Mouse (Mus musculus) CH12F3 (cell line): ENCODE results near the gene Izumo1r.

Experiments used
- in situ Hi-C: fragments of 300-500 bp; cut with MboI; formaldehyde crosslinking; loops from 2 replicates; pipeline ENCODE4 v1.14.3; 2020; ENCODE audit warnings: low sequenced_read_pairs

The Izumo1r gene

DNA sequence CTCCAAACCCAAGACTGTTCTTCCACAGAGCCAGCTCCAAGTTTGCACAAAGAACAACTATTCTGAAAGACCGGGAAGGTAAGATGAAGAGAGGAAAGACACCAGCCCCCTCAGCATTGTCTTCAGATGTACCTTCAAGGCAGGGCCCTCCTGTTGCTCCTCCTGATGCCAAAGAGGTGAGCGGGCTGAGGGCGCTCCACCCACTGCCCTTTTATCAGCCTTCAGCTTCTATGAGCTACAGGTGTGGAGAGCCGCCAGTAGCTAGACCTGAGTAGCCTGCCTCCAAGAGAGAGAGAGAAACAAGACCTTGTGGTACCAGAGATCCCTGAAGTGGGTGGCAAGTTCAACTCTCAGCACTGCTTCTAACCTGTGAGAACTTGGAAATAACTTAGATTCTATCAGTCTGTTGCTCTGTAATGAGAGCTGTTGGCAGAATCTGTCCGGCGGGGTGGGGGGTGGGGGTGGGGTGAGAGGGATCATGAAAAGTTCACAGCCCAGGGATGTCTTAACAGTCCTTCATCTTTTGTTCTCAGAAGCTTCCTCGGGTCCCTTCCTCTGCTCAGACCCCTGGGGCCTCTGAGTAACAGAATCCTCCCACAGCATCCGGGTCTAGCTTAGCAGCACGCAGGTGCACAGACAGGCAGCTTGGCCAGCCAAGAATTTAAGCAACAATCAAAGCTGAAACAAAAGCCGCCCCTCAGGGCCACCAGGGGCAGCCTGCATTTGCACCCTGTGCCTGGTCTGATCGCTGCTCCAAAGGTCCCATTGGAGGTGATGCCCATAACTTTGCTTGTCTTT lies at the start of gene Izumo1r:
TSS of gene Izumo1r (minus strand) at position 369 of the 798 bp plus-strand sequence.
- in situ Hi-C loops, result no loop called here

DNA sequence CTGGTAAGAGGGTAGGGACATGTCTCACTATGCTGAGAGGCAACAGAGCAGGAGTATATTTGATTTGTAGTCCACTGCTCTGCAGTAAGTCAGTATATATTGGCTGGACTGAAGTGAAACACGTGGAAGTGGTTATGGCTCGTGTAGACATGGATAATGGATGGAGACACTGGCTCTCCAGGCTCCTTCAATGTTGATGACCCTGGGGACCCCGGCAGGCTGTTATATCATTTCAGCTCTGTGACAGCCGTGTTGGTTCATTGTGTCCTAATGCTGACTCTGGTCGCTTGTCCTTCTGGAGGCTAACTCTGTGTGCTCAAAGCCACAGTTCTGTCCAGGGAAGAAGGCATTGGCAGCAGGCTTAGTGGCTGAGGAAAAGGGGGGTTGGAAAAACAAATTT lies 47.3 kb upstream of the Izumo1r start:
- in situ Hi-C loops, result no loop called here

DNA sequence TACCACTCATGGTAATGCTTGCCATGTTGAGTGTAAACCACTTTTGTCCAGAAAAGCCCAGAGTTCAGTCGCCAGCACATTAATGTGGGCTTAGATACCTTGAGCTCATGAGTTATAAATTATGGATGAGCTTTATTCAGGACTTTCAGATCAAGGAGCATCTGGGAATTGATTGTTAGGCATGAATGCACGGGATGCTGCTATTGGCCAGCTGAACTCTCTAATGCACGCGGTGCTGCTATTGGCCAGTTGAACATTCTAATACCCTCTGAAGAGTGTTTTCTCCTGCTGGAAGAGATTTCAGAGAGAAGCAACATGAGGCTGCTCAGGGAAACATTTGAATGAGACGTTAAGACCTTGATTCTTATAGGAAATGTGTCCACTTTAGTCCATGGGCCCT lies 45.1 kb upstream of the Izumo1r start:
- in situ Hi-C loops, result no loop called here

DNA sequence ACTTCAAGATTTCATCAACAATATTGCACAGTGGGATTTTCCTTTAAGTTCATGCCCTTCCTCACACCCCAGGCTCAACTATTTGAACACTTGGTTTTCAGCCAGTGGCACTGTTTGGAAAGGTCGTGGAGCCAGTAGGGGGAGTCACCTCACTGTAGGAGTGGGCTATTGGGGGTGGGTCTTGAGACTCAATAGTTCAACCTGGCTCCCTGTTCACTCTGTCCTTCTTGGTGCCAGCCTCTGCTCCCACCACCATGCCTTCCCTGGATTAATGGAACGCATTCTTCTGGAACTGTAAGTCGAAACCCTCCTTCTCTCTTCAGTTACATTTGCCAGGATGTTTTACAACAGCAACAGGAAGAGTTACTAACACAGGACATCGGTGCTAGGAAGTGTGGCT lies 42.9 kb upstream of the Izumo1r start:
- in situ Hi-C loops, result no loop called here

DNA sequence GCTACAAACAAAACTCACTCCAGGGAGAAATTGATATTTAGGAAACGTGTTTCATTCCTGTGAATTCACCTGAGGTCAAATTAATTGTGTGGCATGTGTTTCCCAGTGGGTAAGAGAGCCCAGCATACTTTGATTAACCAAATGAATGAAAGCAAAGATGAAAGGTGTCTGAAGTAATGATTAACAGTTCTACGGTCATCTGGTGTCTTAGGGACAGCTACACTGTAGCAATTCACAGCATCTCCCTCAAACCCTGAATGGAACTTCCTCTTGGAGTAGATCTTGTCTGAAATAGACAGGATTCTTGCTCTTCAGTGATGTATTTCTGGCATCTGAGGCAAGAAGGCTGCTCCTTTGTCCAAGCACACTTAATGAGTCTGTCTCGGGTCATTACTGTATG lies 42.2 kb upstream of the Izumo1r start:
- in situ Hi-C loops, result no loop called here

DNA sequence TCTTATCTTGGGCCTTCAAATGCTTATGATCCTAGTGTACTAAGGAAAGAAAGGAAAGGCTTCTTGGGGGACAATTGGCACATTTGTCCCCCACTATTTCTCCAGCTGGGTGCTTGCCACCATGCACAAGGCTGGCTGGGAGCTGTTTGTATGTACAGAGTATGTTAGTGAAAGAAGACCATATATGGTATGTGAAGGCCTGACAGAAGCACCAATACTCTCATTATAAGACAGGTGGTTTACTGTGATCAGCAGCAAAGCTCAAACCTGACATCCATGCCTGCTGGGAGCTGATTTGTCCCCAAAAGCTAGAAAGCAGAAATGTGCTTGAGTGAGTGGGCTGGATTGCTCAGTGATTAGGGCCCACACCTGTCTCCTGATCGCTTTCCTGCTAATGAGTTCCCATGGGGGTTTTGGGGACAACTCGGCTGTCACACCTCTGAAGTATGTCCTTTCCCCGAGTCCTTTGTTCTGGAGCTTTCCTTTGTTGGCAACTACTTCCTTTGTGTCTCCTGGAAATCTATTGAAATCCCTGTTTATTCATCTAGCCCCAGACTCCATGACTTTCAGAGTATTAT lies 38.5 kb upstream of the Izumo1r start:
- in situ Hi-C loops, result no loop called here

DNA sequence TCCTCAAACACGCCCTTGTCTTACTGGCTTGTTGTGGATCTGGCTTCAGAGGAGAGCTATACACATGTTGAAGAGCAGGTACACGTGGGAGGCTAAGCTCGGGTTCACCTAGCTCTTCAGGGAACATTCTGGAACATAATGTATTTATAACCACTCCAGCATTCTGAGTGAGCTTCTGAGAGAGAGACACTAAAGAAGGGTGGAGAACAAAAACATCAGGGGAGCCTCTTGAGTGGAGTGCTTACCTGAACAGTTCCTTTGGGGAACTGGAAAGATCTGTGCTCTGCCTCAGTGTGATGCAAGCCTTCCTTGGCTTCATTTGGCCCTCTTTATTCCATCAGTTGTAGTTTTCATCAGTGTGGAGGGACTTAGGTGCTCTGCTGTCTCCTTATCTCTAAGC lies 35.9 kb upstream of the Izumo1r start:
- in situ Hi-C loops, result no loop called here

DNA sequence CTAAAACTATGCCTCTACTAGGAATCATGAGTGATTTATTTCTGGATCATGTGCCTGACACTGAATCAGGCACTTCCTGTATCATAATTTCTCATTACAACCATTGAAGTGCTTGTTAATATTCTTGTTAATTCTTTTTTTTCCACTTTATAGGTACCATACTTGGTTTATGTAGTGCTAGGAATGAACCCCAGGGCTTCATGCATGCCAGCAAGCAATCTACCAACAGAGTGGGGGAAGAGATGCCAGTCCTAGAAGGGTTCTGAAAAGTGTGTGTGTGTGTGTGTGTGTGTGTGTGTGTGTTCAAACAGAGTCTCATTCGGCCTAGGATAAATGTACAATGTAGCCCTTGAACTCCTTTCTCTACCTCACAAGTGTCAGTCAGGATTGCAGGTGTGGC lies 33.6 kb upstream of the Izumo1r start:
- in situ Hi-C loops, result no loop called here

DNA sequence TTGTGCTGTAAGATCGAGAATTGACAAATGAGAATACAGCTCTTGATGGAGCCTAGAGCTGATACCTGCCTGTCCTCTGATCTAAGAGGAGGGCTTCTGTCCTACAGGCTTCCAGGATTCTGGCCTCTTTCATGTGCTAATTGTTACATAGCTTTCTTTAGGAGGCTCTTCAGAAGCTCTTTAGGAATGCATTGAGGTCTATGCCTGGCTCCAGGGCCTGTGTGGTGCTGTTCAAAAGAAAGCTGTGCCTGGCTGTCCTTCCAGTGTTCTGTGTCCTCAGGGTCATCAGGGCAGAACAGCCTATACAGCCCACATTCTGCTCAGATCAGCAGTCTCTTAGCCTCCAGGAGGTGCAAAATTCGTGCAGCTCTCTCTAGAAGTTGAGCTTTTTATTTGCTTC lies 31.1 kb upstream of the Izumo1r start:
- in situ Hi-C loops, result no loop called here

DNA sequence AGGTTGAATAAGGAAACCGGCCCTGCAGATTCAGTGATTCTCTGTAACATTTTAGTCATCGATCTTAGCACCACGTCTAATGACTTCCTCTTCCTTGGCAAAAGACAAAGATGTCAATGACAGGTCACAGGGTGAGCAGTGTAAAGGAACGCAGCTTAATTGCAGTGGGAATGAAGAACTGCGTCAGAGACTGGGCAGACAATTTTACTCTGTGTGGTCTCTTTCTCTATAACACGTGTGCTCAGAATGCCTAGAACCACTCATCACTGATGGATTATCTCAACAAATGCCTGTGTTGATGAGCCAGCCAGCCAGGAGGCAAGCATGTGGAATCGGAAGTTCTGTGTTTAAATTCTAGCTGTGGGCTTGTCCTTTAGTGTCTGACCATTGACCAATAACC lies 28.2 kb upstream of the Izumo1r start:
- in situ Hi-C loops, result no loop called here

DNA sequence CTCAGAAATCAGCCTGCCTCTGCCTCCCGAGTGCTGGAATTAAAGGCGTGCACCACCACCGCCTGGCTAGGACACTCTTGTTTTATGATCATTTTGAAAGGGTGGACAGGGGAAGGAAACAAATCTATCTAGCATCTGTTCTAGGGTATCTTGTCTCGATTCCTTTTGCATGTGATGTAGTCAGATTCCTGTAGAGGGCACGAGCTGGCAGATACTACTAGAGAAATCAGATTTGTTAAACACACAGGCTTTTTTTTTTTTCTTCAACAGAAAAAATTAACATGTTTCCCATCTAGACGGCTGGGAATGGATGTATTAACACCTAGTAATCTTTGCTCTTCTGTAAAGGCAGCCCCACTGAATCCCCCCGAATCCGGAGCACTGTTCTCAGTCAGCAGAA lies 27.5 kb upstream of the Izumo1r start:
- in situ Hi-C loops, result no loop called here

DNA sequence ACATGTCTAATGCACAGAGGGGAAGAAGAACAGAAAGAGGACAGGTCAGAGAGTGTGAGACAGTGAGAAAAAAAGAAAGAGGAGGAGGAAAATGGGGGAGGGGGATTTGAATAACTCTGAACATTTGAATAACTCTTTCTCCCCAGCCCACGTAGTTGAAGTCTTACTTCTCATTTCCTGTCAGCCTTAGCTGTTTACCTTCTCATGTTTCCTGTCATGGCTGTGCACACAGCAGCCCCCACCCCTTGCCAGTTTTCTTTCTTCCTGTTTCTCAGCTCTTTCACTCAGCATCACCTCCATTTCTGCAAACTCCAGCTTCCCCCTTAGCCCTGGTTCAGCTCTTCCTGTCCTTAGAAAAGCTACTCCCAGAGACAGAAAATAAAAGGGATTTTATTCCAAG lies 22.8 kb upstream of the Izumo1r start:
- in situ Hi-C loops, result no loop called here

DNA sequence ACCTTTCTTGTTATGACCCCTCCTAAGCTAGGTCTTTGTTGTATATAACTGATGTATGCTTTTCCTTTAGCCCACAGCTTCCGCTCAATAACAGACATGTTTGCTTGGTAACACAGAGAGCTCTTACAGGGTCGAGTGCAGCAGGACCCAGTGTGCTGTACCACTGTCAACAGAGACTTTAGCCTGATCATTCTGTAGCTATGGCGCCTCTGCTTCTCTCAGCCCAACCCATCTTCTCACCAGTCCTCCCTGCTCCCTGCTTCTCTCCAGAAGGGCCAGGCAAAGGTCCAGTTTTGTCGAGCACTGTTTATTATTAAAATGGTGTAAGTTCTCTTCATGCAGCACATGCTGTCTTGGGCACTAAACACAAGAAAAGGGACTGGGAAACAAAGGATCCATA lies 19.9 kb upstream of the Izumo1r start:
- in situ Hi-C loops, result no loop called here

DNA sequence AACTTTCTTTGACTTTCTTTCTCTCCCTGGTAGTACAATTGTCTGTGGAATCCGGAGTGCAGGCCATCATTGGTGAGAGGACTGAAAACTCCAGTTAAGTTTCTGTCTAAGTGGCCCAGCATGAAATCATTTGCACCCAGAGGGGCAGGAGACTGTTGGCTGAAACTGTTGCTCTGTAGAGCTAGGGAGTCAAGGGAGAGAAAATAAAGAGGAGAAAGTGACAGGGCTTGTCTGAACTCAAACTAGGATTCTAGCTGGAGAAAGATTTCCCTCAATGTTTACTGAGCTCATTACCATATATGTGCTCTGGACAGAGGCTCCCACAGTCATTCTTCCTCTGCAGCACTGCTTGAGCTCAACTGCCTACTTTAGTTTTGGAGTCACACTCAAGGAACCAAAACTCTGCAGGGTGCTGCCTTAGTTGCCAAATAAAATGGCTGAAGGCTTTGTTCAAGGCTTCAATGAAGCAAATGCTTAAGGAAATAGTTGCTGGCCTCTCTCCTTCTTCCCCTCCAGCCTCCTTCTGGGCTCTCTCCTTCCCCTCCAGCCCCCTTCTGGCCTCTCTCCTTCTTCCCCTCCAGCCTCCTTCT lies 18.3 kb upstream of the Izumo1r start:
- in situ Hi-C loops, result no loop called here

DNA sequence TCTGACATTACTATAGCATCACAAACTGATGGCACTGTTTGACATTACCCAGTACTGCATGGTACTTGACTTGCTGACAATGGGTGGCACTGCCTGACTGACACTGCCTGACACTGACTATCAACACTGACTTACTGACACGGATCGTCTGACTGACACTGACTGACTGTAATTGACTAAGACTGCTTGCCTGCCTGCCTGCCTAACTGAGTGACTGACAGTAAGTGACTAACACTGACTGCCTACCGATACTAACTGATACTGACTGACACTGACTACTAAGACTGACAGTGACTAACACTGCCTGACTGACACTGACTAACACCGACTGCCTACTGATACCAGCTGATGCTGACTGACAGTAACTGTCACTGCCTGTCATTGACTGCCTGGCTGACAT lies 17.5 kb upstream of the Izumo1r start:
- in situ Hi-C loops, result no loop called here

DNA sequence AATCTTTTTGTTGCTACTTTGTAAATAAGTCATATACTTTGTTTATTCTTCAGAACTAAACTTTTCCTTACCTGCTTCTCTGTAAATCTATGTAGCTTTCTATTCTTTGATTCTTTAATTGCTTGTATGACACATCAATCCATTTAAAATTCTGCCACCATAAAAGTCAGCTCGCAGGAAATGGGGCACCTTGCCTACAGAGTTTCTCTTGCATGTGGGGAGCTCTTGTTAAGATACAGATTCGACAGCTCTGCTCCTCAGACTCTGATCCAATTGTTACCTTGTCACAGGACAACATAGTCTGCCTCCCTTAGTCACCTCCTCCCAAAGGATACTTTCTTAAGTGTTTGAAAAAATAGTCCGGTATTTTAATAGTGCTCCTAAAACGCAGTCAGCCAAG lies 16.9 kb upstream of the Izumo1r start:
- in situ Hi-C loops, result no loop called here

DNA sequence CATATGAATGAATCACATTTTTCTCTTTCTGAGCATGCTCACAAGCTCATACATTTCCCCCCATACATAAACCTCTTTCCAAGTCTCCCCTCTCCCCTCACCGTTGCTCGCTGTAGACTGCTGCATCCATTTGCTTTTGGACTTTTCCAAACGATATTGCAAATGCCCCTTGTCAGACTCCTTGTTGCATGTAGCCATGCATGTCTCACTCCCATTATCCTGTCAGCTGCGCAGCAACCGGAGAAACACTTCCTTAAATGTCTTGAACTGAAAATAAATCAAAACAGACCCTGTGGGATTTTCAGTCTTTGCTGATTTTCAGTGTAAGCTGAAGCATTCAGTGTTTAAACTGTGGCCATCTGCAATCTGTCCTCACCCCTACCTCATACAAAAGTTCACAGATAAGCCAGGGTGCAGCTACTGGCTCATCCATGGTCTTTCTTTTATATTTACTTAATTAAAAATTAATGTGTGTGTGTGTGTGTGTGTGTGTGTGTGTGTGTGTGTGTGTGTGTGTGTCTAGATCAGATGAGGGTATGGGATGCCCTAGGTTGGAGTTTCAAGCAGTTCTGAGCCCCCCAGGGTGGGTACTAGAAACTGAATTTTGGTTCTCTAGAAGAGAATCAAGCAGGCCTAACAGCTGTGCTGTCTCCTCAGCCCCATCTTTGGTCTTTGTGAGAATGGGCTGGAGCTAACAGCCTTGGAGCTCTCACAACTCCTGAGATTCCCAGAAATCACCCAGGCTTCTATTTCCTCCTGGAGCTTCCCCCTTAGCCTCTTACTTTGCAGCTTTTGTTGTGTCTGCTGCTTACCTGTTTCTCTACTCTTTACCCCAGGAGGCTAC lies 15.3 kb upstream of the Izumo1r start:
- in situ Hi-C loops, result no loop called here

DNA sequence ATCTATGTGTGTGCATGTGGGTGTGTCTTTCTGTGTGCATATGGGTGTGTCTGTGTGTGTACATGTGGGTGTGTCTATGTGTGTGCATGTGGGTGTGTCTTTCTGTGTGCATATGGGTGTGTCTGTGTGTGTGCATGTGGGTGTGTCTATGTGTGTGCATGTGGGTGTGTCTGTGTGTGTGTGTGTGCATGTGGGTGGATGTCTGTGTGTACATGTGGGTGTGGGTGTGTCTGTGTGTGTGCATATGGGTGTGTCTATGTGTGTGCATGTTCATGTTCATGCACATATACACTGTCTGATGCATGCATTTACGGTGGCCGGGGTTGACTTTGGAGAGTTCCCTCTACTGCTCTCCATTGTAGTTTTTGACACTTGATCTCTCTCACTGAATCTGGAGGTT lies 13.9 kb upstream of the Izumo1r start:
- in situ Hi-C loops, result no loop called here

DNA sequence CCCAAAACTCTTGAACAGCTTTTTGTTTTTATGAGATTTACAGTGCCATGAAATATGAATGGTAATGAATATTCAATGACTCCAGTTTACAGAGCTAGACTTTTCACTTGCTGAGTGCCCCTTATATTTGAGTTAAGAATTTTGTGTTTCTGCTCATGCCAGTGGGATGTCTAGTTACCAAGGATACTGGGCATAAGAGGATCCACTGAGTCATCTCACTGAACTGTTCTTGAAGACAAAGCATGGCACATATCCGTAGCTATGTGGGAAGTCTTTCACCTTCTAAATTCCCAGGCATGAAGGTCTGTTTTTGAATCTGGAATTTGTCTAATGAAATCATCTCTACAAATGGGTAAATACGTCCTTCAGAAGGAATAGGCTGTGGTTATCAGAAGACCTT lies 8.3 kb upstream of the Izumo1r start:
- in situ Hi-C loops, result no loop called here

DNA sequence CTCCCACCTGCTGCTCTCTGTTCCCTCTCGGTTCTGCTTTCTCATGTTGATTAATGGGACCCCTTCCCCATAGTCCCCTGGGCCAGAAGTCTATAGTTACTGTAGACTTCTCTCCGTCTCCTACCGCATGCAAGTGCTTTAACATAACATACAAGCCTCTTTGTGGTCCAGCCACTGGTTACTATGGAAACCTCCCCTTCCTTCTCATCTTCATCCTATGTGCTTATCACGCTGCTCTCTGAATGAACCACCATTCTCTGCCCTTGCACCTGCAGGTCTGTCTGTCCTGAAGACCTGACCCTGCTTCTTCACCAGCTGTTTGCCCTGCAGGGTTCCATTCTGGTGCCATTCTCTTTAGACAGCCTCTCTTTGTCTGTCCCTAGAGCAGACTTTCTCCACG lies 6.2 kb upstream of the Izumo1r start:
- in situ Hi-C loops, result no loop called here

DNA sequence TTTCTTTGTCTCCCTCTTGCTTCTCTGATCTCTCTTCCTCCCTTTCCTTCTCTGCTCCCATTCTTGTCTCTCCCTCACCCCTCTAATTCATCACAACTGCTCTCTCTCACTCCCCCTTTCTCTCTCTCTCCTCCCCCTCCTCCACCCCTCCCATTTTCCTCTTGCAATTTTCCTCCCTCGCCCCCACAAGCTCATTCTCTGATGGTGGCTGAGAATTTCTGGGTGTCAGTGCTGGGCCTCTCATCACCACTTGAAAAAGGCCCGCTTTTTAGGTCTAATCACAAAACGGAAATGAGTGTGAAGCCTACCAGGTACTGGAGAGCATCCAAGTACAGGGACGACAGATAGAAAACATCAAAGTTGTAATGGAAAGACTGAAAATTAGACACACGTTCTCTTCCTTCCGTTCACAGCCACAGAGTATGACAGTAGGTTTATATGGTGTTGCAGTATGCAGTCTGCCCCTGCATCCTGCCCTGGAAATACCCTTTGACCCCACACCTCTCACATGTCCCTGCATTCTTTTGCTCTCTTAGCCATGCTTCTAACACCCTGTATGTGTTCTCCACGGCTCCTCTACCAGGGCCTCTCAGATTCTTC lies 4.2 kb upstream of the Izumo1r start:
- in situ Hi-C loops, result no loop called here
